12 mouse cellular contexts compared by ENCODE assay signal in genomic region chr2:113655890-113656614, GRCm38 (mm10).
DNase-seq lines count a peak whose midpoint lies in the region; ATAC-seq and TF ChIP-seq lines count a peak whose summit lies in the region.
"Had no signal": no experiment of that assay in that cellular context is flagged by ENCODE, and none has a peak within 500 bp of the region (broad histone marks: within the 10 kb centered on the region; RNA-seq: fewer than 3 reads in every experiment).

No protein-coding gene starts in this region.

- H3K36me3 ChIP-seq in hindbrain, embryonic 16.5 days (ENCODE audit: control insufficient read depth, insufficient read depth, low read length): no peaks in the 10 kb centered on the region
- no peaks in the 10 kb centered on the region for H3K36me3 ChIP-seq in hindbrain, postnatal 0 days (ENCODE audit: insufficient read depth, low read length)
- H3K36me3 ChIP-seq: heart, embryonic 15.5 days; intestine, embryonic 15.5 days had no signal

- H3K4me3 ChIP-seq in hindbrain, embryonic 16.5 days (ENCODE audit: low read length): no peak overlapping the region
- no peak overlapping the region for H3K4me3 ChIP-seq in hindbrain, postnatal 0 days (ENCODE audit: low read length)
- H3K4me3 ChIP-seq: heart, embryonic 15.5 days; intestine, embryonic 15.5 days had no signal

- WGBS in hindbrain, embryonic 16.5 days: 54% methylated on average over 8 of the region's 8 CpGs
- 40% methylated on average over 7 of the region's 8 CpGs for WGBS in hindbrain, postnatal 0 days

- no peak for DNase-seq in hindbrain, postnatal 0 days (ENCODE audit: low spot score)
- peak; percentile 18 for DNase-seq in 416B (ENCODE audit: low read depth)
- peak; percentile 31 for DNase-seq in brain, adult 2 months (ENCODE audit: low read depth, low spot score)
- DNase-seq in cerebellum, postnatal 36 days: peak; percentile 12 to 20
- no peak for DNase-seq in layer of hippocampus, adult 9-11 months
- DNase-seq in right cerebral cortex, postnatal 36 days (ENCODE audit: low spot score in 2 of 2): no peak
- DNase-seq: adrenal gland, postnatal 14 days; lung, embryonic 14.5 days had no signal

- H3K9me3 ChIP-seq in hindbrain, embryonic 16.5 days (ENCODE audit: control insufficient read depth, low read length): no peaks in the 10 kb centered on the region
- no peaks in the 10 kb centered on the region for H3K9me3 ChIP-seq in hindbrain, postnatal 0 days (ENCODE audit: low read length)
- H3K9me3 ChIP-seq: heart, embryonic 15.5 days; intestine, embryonic 15.5 days had no signal

- H3K4me2 ChIP-seq in hindbrain, embryonic 16.5 days (ENCODE audit: low read length): no peak overlapping the region
- H3K4me2 ChIP-seq in hindbrain, postnatal 0 days (ENCODE audit: low read depth, low read length): no peak overlapping the region
- H3K4me2 ChIP-seq: heart, embryonic 15.5 days; intestine, embryonic 15.5 days; lung, embryonic 14.5 days had no signal

- no peak overlapping the region for H3K27ac ChIP-seq in hindbrain, embryonic 16.5 days (ENCODE audit: low read depth, low read length)
- no peak overlapping the region for H3K27ac ChIP-seq in hindbrain, postnatal 0 days
- H3K27ac ChIP-seq: heart, embryonic 15.5 days; intestine, embryonic 15.5 days had no signal

- H3K27me3 ChIP-seq in hindbrain, embryonic 16.5 days (replicated peaks; ENCODE audit: control insufficient read depth, insufficient read depth, low read length): no peaks in the 10 kb centered on the region
- H3K27me3 ChIP-seq in hindbrain, postnatal 0 days (ENCODE audit: insufficient read depth, low read length): no peaks in the 10 kb centered on the region
- H3K27me3 ChIP-seq: heart, embryonic 15.5 days; intestine, embryonic 15.5 days had no signal

- no peak for TF ChIP-seq CTCF in hindbrain, postnatal 0 days (IDR thresholded peaks at IDR 0.05; ENCODE audit: low read depth)

- H3K4me1 ChIP-seq in hindbrain, embryonic 16.5 days (ENCODE audit: control insufficient read depth, insufficient read depth, low read depth, low read length): peaks cover 5% of the 10 kb centered on the region; the same call in 1 of the 2 replicates
- peaks cover 17% of the 10 kb centered on the region for H3K4me1 ChIP-seq in hindbrain, postnatal 0 days (ENCODE audit: insufficient read depth, low read length)

- no peak overlapping the region for H3K9ac ChIP-seq in hindbrain, embryonic 16.5 days (ENCODE audit: low read depth, low read length)
- no peak overlapping the region for H3K9ac ChIP-seq in hindbrain, postnatal 0 days (replicated peaks; ENCODE audit: low read length)
- H3K9ac ChIP-seq: heart, embryonic 15.5 days; intestine, embryonic 15.5 days; lung, embryonic 14.5 days had no signal

- 0 out of 2 replicates have a peak, but pooled peaks have one; percentile 40 for ATAC-seq in hindbrain, embryonic 16.5 days
- ATAC-seq in hindbrain, postnatal 0 days: no peak
- ATAC-seq in monocyte, adult 5-6 weeks (replicated peaks; ENCODE audit: insufficient number of reproducible peaks, low FRiP score, low TSS enrichment, poor library complexity, severe bottlenecking): no peak; the same call in 1 of the 2 replicates
- ATAC-seq: intestine, embryonic 15.5 days had no signal

Comparison
In these comparisons a context has a peak if more than half of its experiments do, and no peak if none do; other contexts are left out.
1. DNase-seq: peak in 416B (single experiment), brain, adult 2 months (single experiment) and cerebellum, postnatal 36 days (2 of 2); none in hindbrain, postnatal 0 days (single experiment), layer of hippocampus, adult 9-11 months (single experiment) and right cerebral cortex, postnatal 36 days (0 of 2).